Mouse (Mus musculus) ES-E14 (cell line): Measurements from ENCODE around the gene Izumo1r. TPM values are rescaled to one million over a fixed set of nuclear protein-coding genes. Genes with fewer than 3 reads are reported as not detected.

Experiments used
- DNase-seq: peaks from one replicate; pipeline ENCODE4 v3.0.0-alpha.2; 2013; ENCODE audit warnings: low read depth, low spot score
- H3K27ac ChIP-seq: 2 replicates; pipeline ENCODE4 v1.5.1; 2012; ENCODE audit warnings: low read depth, mild to moderate bottlenecking, low read length, moderate library complexity, mixed read lengths; ENCODE audit not compliant: poor library complexity, insufficient read depth, severe bottlenecking
- H3K36me3 ChIP-seq: 2 replicates; pipeline ENCODE4 v1.6.1; 2012; ENCODE audit warnings: mild to moderate bottlenecking, low read length, moderate library complexity, mixed read lengths; ENCODE audit not compliant: control insufficient read depth, poor library complexity, insufficient read depth, severe bottlenecking
- H3K4me1 ChIP-seq, 2 experiments: fragments of 150-350 bp in 1 of 2; sonication (generic) in 1 of 2; 2 replicates each; pipeline ENCODE4 v1.6.1; 2012; ENCODE audit warnings: low read length in 2 of 2, mild to moderate bottlenecking in 1 of 2, mixed read lengths in 1 of 2; ENCODE audit not compliant: control insufficient read depth in 2 of 2, insufficient read depth in 2 of 2, poor library complexity in 1 of 2
- H3K4me3 ChIP-seq, 2 experiments: fragments of 150-350 bp in 1 of 2; sonication (generic) in 1 of 2; 2 replicates each; pipeline ENCODE4 v1.5.1; 2012; ENCODE audit warnings: low read length in 2 of 2, low read depth in 1 of 2, mild to moderate bottlenecking in 1 of 2, mixed read lengths in 1 of 2; ENCODE audit not compliant: insufficient read depth in 1 of 2, poor library complexity in 1 of 2, severe bottlenecking in 1 of 2
- H3K9ac ChIP-seq: 2 replicates; pipeline ENCODE4 v1.6.1; 2012; ENCODE audit warnings: low read depth, mild to moderate bottlenecking, low read length, mixed read lengths; ENCODE audit not compliant: poor library complexity, insufficient read depth, severe bottlenecking
- H3K9me3 ChIP-seq: fragments of 150-350 bp; sonication (generic); 2 replicates; pipeline ENCODE4 v1.6.1; 2012; ENCODE audit warnings: low read depth, mild to moderate bottlenecking, low read length; ENCODE audit not compliant: control insufficient read depth, insufficient read depth
- CHD2 ChIP-seq: IDR thresholded peaks from 2 replicates; pipeline ENCODE4 v1.6.1; 2014; ENCODE audit warnings: mild to moderate bottlenecking, low read depth, low read length, inconsistent platforms
- HCFC1 ChIP-seq: IDR thresholded peaks from 2 replicates; pipeline ENCODE4 v1.6.1; 2012; ENCODE audit warnings: low read length, inconsistent platforms, borderline replicate concordance; ENCODE audit not compliant: insufficient read depth
- MAFK ChIP-seq: IDR thresholded peaks from 2 replicates; pipeline ENCODE4 v1.6.1; 2014; ENCODE audit warnings: mild to moderate bottlenecking, low read depth, low read length, inconsistent platforms; ENCODE audit not compliant: insufficient read depth
- ZC3H11A ChIP-seq: IDR thresholded peaks from 2 replicates; pipeline ENCODE4 v1.6.1; 2012; ENCODE audit warnings: low read depth, mild to moderate bottlenecking, inconsistent platforms, low read length, borderline replicate concordance
- ZNF384 ChIP-seq: IDR thresholded peaks from 2 replicates; pipeline ENCODE4 v1.6.1; 2012; ENCODE audit warnings: low read depth, low read length, inconsistent platforms
- in situ Hi-C, 2 experiments: fragments of 600-800 bp; cut with MboI; formaldehyde crosslinking; loops; one replicate each; pipeline ENCODE4 v1.15.1; 2025; ENCODE audit warnings: low sequenced_read_pairs in 2 of 2, inconsistent platforms in 1 of 2; ENCODE audit not compliant: unreplicated experiment in 2 of 2
- total RNA-seq: library from RNA; depleted of rRNA; stranded (reverse); fragments of 300-350 nt; gene quantifications from 2 replicates; pipeline ENCODE4 v1.2.3, GENCODE M21; 2012

The Izumo1r gene
- total RNA-seq, 1 experiment: 0.31 TPM

- no peaks in the 10 kb centered on the region for H3K36me3 ChIP-seq
- H3K9me3 ChIP-seq: no peaks in the 10 kb centered on the region
- H3K4me1 ChIP-seq: peaks cover 2 to 7% of the 10 kb centered on the region in 2 experiments; a peak in 1 of 4 replicates
- H3K27ac ChIP-seq: no peak overlapping the region
- TF ChIP-seq MAFK: no peak
- TF ChIP-seq ZC3H11A: no peak
- TF ChIP-seq HCFC1: no peak
- no peak for TF ChIP-seq CHD2
- TF ChIP-seq ZNF384: no peak
- no peak overlapping the region for H3K4me3 ChIP-seq
- in situ Hi-C loops: loop anchor here in 1 of 2 experiments (25.0 kb wide), 1 partner anchor 142 kb away; no protein-coding TSS in a partner anchor
- DNase-seq: no peak
- no peak overlapping the region for H3K9ac ChIP-seq
Observed at GRCm38 (mm10) chr9:14870377-14870776, 33.4 kb downstream of the Izumo1r start.

- Histone ChIP-seq H3K4me1 (peaks cover 2 to 7% of the 10 kb centered on the region in 2 experiments; a peak in 1 of 4 replicates), H3K9ac (no peak overlapping the region), H3K4me3 (no peak overlapping the region), H3K9me3 (no peaks in the 10 kb centered on the region), H3K36me3 (no peaks in the 10 kb centered on the region), H3K27ac (no peak overlapping the region)
- TF ChIP-seq CHD2 (no peak), HCFC1 (no peak), ZNF384 (no peak), MAFK (no peak), ZC3H11A (no peak)
- no peak for DNase-seq
- in situ Hi-C loops: loop anchor here (10.0 to 25.0 kb wide), 2 partner anchors 144 to 146 kb away; no protein-coding TSS in a partner anchor
Observed at GRCm38 (mm10) chr9:14868326-14868725, 35.4 kb downstream of the Izumo1r start.

GRCm38 (mm10) chr9:14866957-14867356, 36.8 kb downstream of the Izumo1r start:
- Histone ChIP-seq H3K9ac (no peak overlapping the region), H3K36me3 (no peaks in the 10 kb centered on the region), H3K9me3 (no peaks in the 10 kb centered on the region), H3K4me3 (no peak overlapping the region), H3K4me1 (peaks cover 2 to 5% of the 10 kb centered on the region in 2 experiments; a peak in 1 of 4 replicates), H3K27ac (no peak overlapping the region)
- in situ Hi-C loops: loop anchor here (10.0 to 25.0 kb wide), 2 partner anchors 145 to 148 kb away; no protein-coding TSS in a partner anchor
- 0 out of 2 replicates have a peak, but pooled peaks have one; percentile 43 for TF ChIP-seq ZC3H11A
- no peak for TF ChIP-seq MAFK
- no peak for TF ChIP-seq CHD2
- TF ChIP-seq ZNF384: no peak
- no peak for TF ChIP-seq HCFC1
- peak; percentile 29 for DNase-seq

- no peak for TF ChIP-seq ZNF384
- no peak for TF ChIP-seq HCFC1
- no peak for TF ChIP-seq MAFK
- TF ChIP-seq ZC3H11A: no peak
- no peak for TF ChIP-seq CHD2
- H3K9me3 ChIP-seq: no peaks in the 10 kb centered on the region
- in situ Hi-C loops: loop anchor here (10.0 to 25.0 kb wide), 2 partner anchors 148 to 150 kb away; no protein-coding TSS in a partner anchor
Observed at GRCm38 (mm10) chr9:14864726-14865125, 39.0 kb downstream of the Izumo1r start.

GRCm38 (mm10) chr9:14863126-14863525, 40.6 kb downstream of the Izumo1r start:
- TF ChIP-seq CHD2: no peak
- TF ChIP-seq ZNF384: no peak
- TF ChIP-seq MAFK: no peak
- no peak for TF ChIP-seq HCFC1
- TF ChIP-seq ZC3H11A: no peak
- Histone ChIP-seq H3K9me3 (no peaks in the 10 kb centered on the region), H3K4me3 (no peak overlapping the region), H3K4me1 (peaks cover 0 to 11% of the 10 kb centered on the region in 2 experiments; a peak in 2 of 4 replicates), H3K9ac (no peak overlapping the region), H3K36me3 (no peaks in the 10 kb centered on the region), H3K27ac (no peak overlapping the region)
- in situ Hi-C loops: loop anchor here (10.0 to 25.0 kb wide), 2 partner anchors 149 to 152 kb away; no protein-coding TSS in a partner anchor
- DNase-seq: no peak

More at GRCm38 (mm10) chr9:14864726-14865125, 39.0 kb downstream of the Izumo1r start:
- H3K4me3 ChIP-seq: no peak overlapping the region
- no peak for DNase-seq
- H3K36me3 ChIP-seq: no peaks in the 10 kb centered on the region
- peaks cover 4 to 5% of the 10 kb centered on the region in 2 experiments; a peak in 2 of 4 replicates for H3K4me1 ChIP-seq
- H3K9ac ChIP-seq: no peak overlapping the region
- no peak overlapping the region for H3K27ac ChIP-seq
